Comparison of ENCODE assay signal across 8 mouse cellular contexts in genomic region chr7:46840787-46841525, GRCm38 (mm10). TPM values are rescaled to one million over a fixed set of nuclear protein-coding genes. Genes with fewer than 3 reads are reported as not detected.
DNase-seq lines count a peak whose midpoint lies in the region; ATAC-seq and TF ChIP-seq lines count a peak whose summit lies in the region.

Gene Ldha (plus strand): TSS chr7:46841475.

- no peak for DNase-seq in adrenal gland, adult 18-20 months (ENCODE audit: low spot score in 2 of 2)
- DNase-seq in adrenal gland, adult (ENCODE audit: inconsistent age in 2 of 2, low spot score in 1 of 2): no peak
- no peak for DNase-seq in G1E (ENCODE audit: low spot score)
- no peak for DNase-seq in forebrain, embryonic 14.5 days (ENCODE audit: low spot score)
- DNase-seq in liver, embryonic 14.5 days (ENCODE audit: low read depth in 3 of 3, low spot score in 3 of 3): no peak
- DNase-seq in natural killer cell, adult 2 months (ENCODE audit: low spot score in 2 of 2): no peak
- DNase-seq in thymus, postnatal 4 days: no peak

- H3K27ac ChIP-seq in forebrain, embryonic 14.5 days (ENCODE audit: low read depth, low read length): no peak within 1 kb of the TSS
- no peak within 1 kb of the TSS for H3K27ac ChIP-seq in hindbrain, embryonic 12.5 days
- no peak within 1 kb of the TSS for H3K27ac ChIP-seq in liver, embryonic 14.5 days

- H3K9ac ChIP-seq in forebrain, embryonic 14.5 days (ENCODE audit: low read length): no peak within 1 kb of the TSS
- no peak within 1 kb of the TSS for H3K9ac ChIP-seq in hindbrain, embryonic 12.5 days
- no peak within 1 kb of the TSS for H3K9ac ChIP-seq in liver, embryonic 14.5 days (replicated peaks)

- no peak within 1 kb of the TSS for H3K4me3 ChIP-seq in G1E (ENCODE audit: low read depth, low read length)
- H3K4me3 ChIP-seq in forebrain, embryonic 14.5 days (ENCODE audit: low read depth, low read length): no peak within 1 kb of the TSS
- H3K4me3 ChIP-seq in hindbrain, embryonic 12.5 days: no peak within 1 kb of the TSS
- H3K4me3 ChIP-seq in liver, embryonic 14.5 days (ENCODE audit: insufficient read depth in 1 of 2, low read depth in 2 of 2, low read length in 2 of 2): no peak within 1 kb of the TSS

- 29% methylated on average over 6 of the region's 6 CpGs for WGBS in forebrain, embryonic 14.5 days
- WGBS in hindbrain, embryonic 12.5 days: 27% methylated on average over 6 of the region's 6 CpGs
- WGBS in liver, embryonic 14.5 days (ENCODE audit: insufficient replicate concordance): 35% methylated on average over 6 of the region's 6 CpGs

- peaks cover 23% of the 10 kb centered on the region for H3K27me3 ChIP-seq in G1E (ENCODE audit: insufficient read depth, low read length)
- no peaks in the 10 kb centered on the region for H3K27me3 ChIP-seq in forebrain, embryonic 14.5 days (replicated peaks; ENCODE audit: control insufficient read depth, insufficient read depth, low read length)
- peaks cover 19% of the 10 kb centered on the region; the same call in 1 of the 2 replicates for H3K27me3 ChIP-seq in hindbrain, embryonic 12.5 days
- no peaks in the 10 kb centered on the region for H3K27me3 ChIP-seq in liver, embryonic 14.5 days (ENCODE audit: control insufficient read depth, insufficient read depth, low read length)

- H3K36me3 ChIP-seq in G1E (replicated peaks): peaks cover under 1% of the 10 kb centered on the region
- no peaks in the 10 kb centered on the region for H3K36me3 ChIP-seq in forebrain, embryonic 14.5 days (ENCODE audit: control insufficient read depth, insufficient read depth, low read length)
- no peaks in the 10 kb centered on the region for H3K36me3 ChIP-seq in hindbrain, embryonic 12.5 days
- H3K36me3 ChIP-seq in liver, embryonic 14.5 days (replicated peaks; ENCODE audit: control insufficient read depth, insufficient read depth, low read depth): no peaks in the 10 kb centered on the region

- peaks cover 47% of the 10 kb centered on the region for H3K4me1 ChIP-seq in G1E (ENCODE audit: insufficient read depth, low read depth, low read length)
- H3K4me1 ChIP-seq in forebrain, embryonic 14.5 days (ENCODE audit: control insufficient read depth, insufficient read depth, low read length): peaks cover 10% of the 10 kb centered on the region
- peaks cover 24% of the 10 kb centered on the region for H3K4me1 ChIP-seq in hindbrain, embryonic 12.5 days
- H3K4me1 ChIP-seq in liver, embryonic 14.5 days (replicated peaks; ENCODE audit: control insufficient read depth in 2 of 2, insufficient read depth in 2 of 2, low read length in 1 of 2): peaks cover 6 to 36% of the 10 kb centered on the region in 2 experiments

- ATAC-seq in G1E (ENCODE audit: extremely low read depth, insufficient number of reproducible peaks, low FRiP score, poor library complexity, severe bottlenecking): no peak
- ATAC-seq in forebrain, embryonic 14.5 days: no peak
- ATAC-seq in hindbrain, embryonic 12.5 days (ENCODE audit: low FRiP score): no peak
- ATAC-seq in liver, embryonic 14.5 days (ENCODE audit: insufficient read depth): no peak

- no peaks in the 10 kb centered on the region for H3K9me3 ChIP-seq in G1E (replicated peaks)
- no peaks in the 10 kb centered on the region for H3K9me3 ChIP-seq in forebrain, embryonic 14.5 days (replicated peaks; ENCODE audit: control insufficient read depth, low read length)
- H3K9me3 ChIP-seq in hindbrain, embryonic 12.5 days (replicated peaks): no peaks in the 10 kb centered on the region
- H3K9me3 ChIP-seq in liver, embryonic 14.5 days (ENCODE audit: control insufficient read depth, low read length): no peaks in the 10 kb centered on the region

- TF ChIP-seq CTCF in G1E (IDR thresholded peaks at IDR 0.05; ENCODE audit: low read depth, low read length): no peak
- TF ChIP-seq CTCF in liver, embryonic 14.5 days (IDR thresholded peaks at IDR 0.05; ENCODE audit: low read depth): no peak

- no peak for TF ChIP-seq EP300 in liver, embryonic 14.5 days (IDR thresholded peaks at IDR 0.05; ENCODE audit: low read depth)

- H3K4me2 ChIP-seq in forebrain, embryonic 14.5 days (ENCODE audit: low read length): no peak within 1 kb of the TSS
- no peak within 1 kb of the TSS for H3K4me2 ChIP-seq in hindbrain, embryonic 12.5 days (replicated peaks)
- H3K4me2 ChIP-seq in liver, embryonic 14.5 days (ENCODE audit: low read depth): no peak within 1 kb of the TSS

RNA-seq across cellular contexts. Expression of gene Ldha, which starts in this region (rescaled TPM):
- 100 to 1,000 TPM; 439 to 878 TPM for total RNA-seq in adrenal gland, adult 18-20 months (2021)
- total RNA-seq in G1E (2014; fragmentation: Nextera tagmentation): 2,069 and 2,225 TPM in 2 replicates
- 1,859 and 1,927 TPM in 2 replicates for total RNA-seq in G1E (2017)
- 2,214 and 2,274 TPM in 2 replicates for polyA plus RNA-seq in G1E (2012)
- 724 and 871 TPM in 2 replicates for polyA plus RNA-seq in forebrain, embryonic 14.5 days (2014; fragmentation: Nextera tagmentation; extraction: Ambion mirVana)
- 855 and 900 TPM in 2 replicates for polyA plus RNA-seq in hindbrain, embryonic 12.5 days (2016; fragmentation: Nextera tagmentation; extraction: Ambion mirVana)
- 339 and 356 TPM in 2 replicates for polyA plus RNA-seq in liver, embryonic 14.5 days (2012; rRNA removed)
- polyA plus RNA-seq in liver, embryonic 14.5 days (2014; fragmentation: Nextera tagmentation; extraction: Ambion mirVana): 1,026 and 1,104 TPM in 2 replicates
